Mouse (Mus musculus): Measurements from ENCODE around the gene Zbtb45.

Gene Zbtb45

GRCm38 (mm10) chr7:13010005-13010908 is at the start of gene Zbtb45:
Gene Zbtb45 (minus strand): TSS chr7:13010034.
- in situ Hi-C loops (cut with MboI), result loop anchor here (25.0 kb wide), 1 partner anchor 523 kb away; the partner anchor contains the start of gene Zfp606

GRCm38 (mm10) chr7:13059536-13059935 is 49.7 kb upstream of the Zbtb45 start:
- in situ Hi-C loops (cut with MboI), result no loop called here

- in situ Hi-C loops (cut with MboI), result no loop called here
Observed at GRCm38 (mm10) chr7:13056913-13057700, 47.3 kb upstream of the Zbtb45 start.

- in situ Hi-C loops (cut with MboI), result no loop called here
Observed at GRCm38 (mm10) chr7:13054287-13055010, 44.6 kb upstream of the Zbtb45 start, which contains the start of gene Mzf1. Gene Mzf1 (minus strand): TSS chr7:13054764.

- in situ Hi-C loops (cut with MboI), result no loop called here
Observed at GRCm38 (mm10) chr7:13053961-13054286, 44.1 kb upstream of the Zbtb45 start.

- in situ Hi-C loops (cut with MboI), result no loop called here
Observed at GRCm38 (mm10) chr7:13053501-13053900, 43.7 kb upstream of the Zbtb45 start.

GRCm38 (mm10) chr7:13053001-13053400 is 43.2 kb upstream of the Zbtb45 start:
- in situ Hi-C loops (cut with MboI), result no loop called here

GRCm38 (mm10) chr7:13046084-13046483 is 36.2 kb upstream of the Zbtb45 start:
- in situ Hi-C loops (cut with MboI), result no loop called here

GRCm38 (mm10) chr7:13044254-13044625 is 34.4 kb upstream of the Zbtb45 start:
- in situ Hi-C loops (cut with MboI), result loop anchor here (5.0 kb wide), 1 partner anchor 37 kb away; no protein-coding TSS in a partner anchor

- in situ Hi-C loops (cut with MboI), result loop anchor here (5.0 kb wide), 1 partner anchor 36 kb away; no protein-coding TSS in a partner anchor
Observed at GRCm38 (mm10) chr7:13043445-13044253, 33.8 kb upstream of the Zbtb45 start.

GRCm38 (mm10) chr7:13043120-13043444 is 33.2 kb upstream of the Zbtb45 start:
- in situ Hi-C loops (cut with MboI), result loop anchor here (5.0 kb wide), 1 partner anchor 36 kb away; no protein-coding TSS in a partner anchor

GRCm38 (mm10) chr7:13042511-13042910 is 32.7 kb upstream of the Zbtb45 start:
- in situ Hi-C loops (cut with MboI), result loop anchor here (5.0 kb wide), 1 partner anchor 35 kb away; no protein-coding TSS in a partner anchor

- in situ Hi-C loops (cut with MboI), result loop anchor here (5.0 kb wide), 1 partner anchor 34 kb away; no protein-coding TSS in a partner anchor
Observed at GRCm38 (mm10) chr7:13041256-13041655, 31.4 kb upstream of the Zbtb45 start.

GRCm38 (mm10) chr7:13039181-13039580 is 29.3 kb upstream of the Zbtb45 start:
- in situ Hi-C loops (cut with MboI), result no loop called here

- in situ Hi-C loops (cut with MboI), result no loop called here
Observed at GRCm38 (mm10) chr7:13038621-13039169, 28.9 kb upstream of the Zbtb45 start.

- in situ Hi-C loops (cut with MboI), result no loop called here
Observed at GRCm38 (mm10) chr7:13037901-13038555, 28.2 kb upstream of the Zbtb45 start, which contains the start of gene Ube2m. Gene Ube2m (minus strand): TSS chr7:13038275.

- in situ Hi-C loops (cut with MboI), result no loop called here
Observed at GRCm38 (mm10) chr7:13037366-13037765, 27.5 kb upstream of the Zbtb45 start.

- in situ Hi-C loops (cut with MboI), result no loop called here
Observed at GRCm38 (mm10) chr7:13036806-13037205, 27.0 kb upstream of the Zbtb45 start.

GRCm38 (mm10) chr7:13035211-13035855 is 25.5 kb upstream of the Zbtb45 start:
- in situ Hi-C loops (cut with MboI), result no loop called here
